Mouse (Mus musculus): ENCODE measurements around the gene Rab1b.
A peak's percentile ranks its signal among the peaks of the same experiment; 100 is the strongest.

The Rab1b gene

GRCm38 (mm10) chr19:5051031-5051430 lies 55.8 kb downstream of the Rab1b start:
- DNase-seq (ENCODE audit: low spot score in 2 of 2), result peak in 1 of 2 experiments; percentile 23

- DNase-seq (ENCODE audit: low spot score in 2 of 2), result peak; percentile 54 to 78
Observed at GRCm38 (mm10) chr19:5050047-5050905, 56.6 kb downstream of the Rab1b start, which contains the start of gene Rin1. Rin1 (plus strand) TSS chr19:5050481.

GRCm38 (mm10) chr19:5049325-5049724 lies 57.5 kb downstream of the Rab1b start:
- DNase-seq (ENCODE audit: low spot score in 2 of 2), result no peak

Measured in frontal cortex, postnatal 10 days (tissue).